Mouse (Mus musculus) liver, adult 2 months (tissue): ENCODE measurements around the gene Kcna3. TPM values are rescaled to one million over a fixed set of nuclear protein-coding genes. Genes with fewer than 3 reads are reported as not detected.

Experiments used
- DNase-seq: peaks from one replicate; pipeline ENCODE4 v3.0.0-alpha.2; 2011; ENCODE audit warnings: low read depth, low spot score; ENCODE audit errors: extremely low read depth
- H3K27ac ChIP-seq: fragments of 200-500 bp; replicated peaks from 2 replicates; pipeline ENCODE4 v1.5.1; 2012; ENCODE audit warnings: low read depth, mild to moderate bottlenecking, control low read depth, inconsistent platforms, low read length; ENCODE audit not compliant: insufficient read depth
- H3K27me3 ChIP-seq: fragments of 200-500 bp; 2 replicates; pipeline ENCODE4 v1.6.1; 2012; ENCODE audit warnings: mild to moderate bottlenecking, moderate library complexity, low read length, inconsistent platforms; ENCODE audit not compliant: control insufficient read depth, insufficient read depth
- H3K36me3 ChIP-seq: fragments of 200-500 bp; 2 replicates; pipeline ENCODE4 v1.6.1; 2012; ENCODE audit warnings: low read length, inconsistent platforms; ENCODE audit not compliant: control insufficient read depth, insufficient read depth
- H3K4me1 ChIP-seq: fragments of 200-500 bp; 2 replicates; pipeline ENCODE4 v1.6.1; 2011; ENCODE audit warnings: low read length; ENCODE audit not compliant: control insufficient read depth, insufficient read depth
- H3K4me3 ChIP-seq: fragments of 200-500 bp; 2 replicates; pipeline ENCODE4 v1.5.1; 2011; ENCODE audit warnings: low read depth, mild to moderate bottlenecking, control low read depth, low read length, moderate library complexity; ENCODE audit not compliant: insufficient read depth
- H3K79me2 ChIP-seq: fragments of 200-500 bp; 2 replicates; pipeline ENCODE4 v1.6.1; 2012; ENCODE audit warnings: inconsistent platforms, mild to moderate bottlenecking, low read length, moderate library complexity; ENCODE audit not compliant: control insufficient read depth, insufficient read depth
- H3K9ac ChIP-seq: fragments of 200-500 bp; 2 replicates; pipeline ENCODE4 v1.6.1; 2012; ENCODE audit warnings: low read depth, mild to moderate bottlenecking, control low read depth, inconsistent platforms, low read length
- CTCF ChIP-seq: fragments of 200-500 bp; IDR thresholded peaks from 2 replicates; pipeline ENCODE4 v1.5.1; 2011; ENCODE audit warnings: low read depth, low read length, control low read depth
- POLR2A ChIP-seq: fragments of 200-500 bp; IDR thresholded peaks from 2 replicates; pipeline ENCODE4 v1.6.1; 2011; ENCODE audit warnings: low read length, control low read depth; ENCODE audit not compliant: insufficient read depth; ENCODE audit errors: extremely low read depth
- WGBS: fragments of 180-500 bp; shearing (Covaris S2); methylation state at CpG from one replicate; pipeline ENCODE4 v1.1.7; 2018; 5-methylcytosine and 5-hydroxymethylcytosine counted together
- polyA plus RNA-seq: library from polyadenylated mRNA; depleted of rRNA; stranded (reverse); fragments of >200 nt; gene quantifications from 2 replicates; pipeline ENCODE4 v1.2.3, GENCODE M21; 2012
- total RNA-seq: library from RNA; depleted of rRNA; stranded (reverse); fragments of >200 nt; gene quantifications from 2 replicates; pipeline ENCODE4 v1.2.3, GENCODE M21; 2014

Gene Kcna3
- total and polyA plus RNA-seq, 2 experiments = 0.09 to 0.33 TPM

DNA sequence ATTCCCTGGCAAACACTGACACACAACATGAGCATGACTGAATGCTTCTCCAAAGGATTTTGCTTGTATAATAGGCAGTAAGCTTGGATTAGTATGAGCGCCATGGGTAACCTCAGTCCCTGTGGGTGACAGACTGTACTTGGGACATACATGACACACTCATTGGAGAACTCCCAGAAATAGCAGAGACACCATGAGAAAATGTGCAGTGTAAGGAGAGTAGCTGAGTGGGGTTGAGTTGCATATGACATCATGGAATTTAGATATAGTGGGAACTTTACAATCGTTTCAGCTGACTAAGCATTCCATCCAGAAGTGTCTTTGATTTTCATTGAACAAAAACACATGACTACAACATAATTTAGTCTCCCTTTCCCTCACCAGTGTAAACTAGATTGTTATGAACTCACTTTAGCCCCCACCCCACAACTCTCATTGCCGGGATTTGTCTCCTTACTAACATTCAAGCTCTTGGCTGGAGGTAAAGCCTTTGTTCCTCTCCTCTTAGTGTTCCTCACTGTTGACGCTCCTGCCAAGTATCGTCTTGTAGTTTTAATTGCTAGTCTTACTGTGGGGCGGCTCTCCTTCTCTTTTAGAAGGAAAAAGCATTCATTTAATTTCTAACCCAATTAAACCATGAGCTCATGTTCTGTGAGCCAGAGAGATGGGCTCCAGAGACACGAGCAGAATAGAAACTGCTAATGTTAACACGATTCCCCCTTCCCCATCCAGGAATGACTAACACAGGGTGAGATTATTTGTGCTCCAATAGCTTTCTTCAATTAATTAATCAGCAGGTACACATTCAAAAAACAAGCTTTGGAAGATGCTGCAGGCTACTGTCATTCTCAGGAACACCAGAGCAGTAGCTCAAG, 33.5 kb upstream of the Kcna3 start:
- Histone ChIP-seq H3K4me3 (no peak overlapping the region), H3K36me3 (no peaks in the 10 kb centered on the region), H3K79me2 (no peaks in the 10 kb centered on the region), H3K4me1 (no peaks in the 10 kb centered on the region), H3K27ac (no peak overlapping the region), H3K9ac (no peak overlapping the region), H3K27me3 (no peaks in the 10 kb centered on the region)
- TF ChIP-seq POLR2A = no peak
- TF ChIP-seq CTCF = no peak
- DNase-seq = no peak
- WGBS = 82% methylated on average over 8 of the region's 8 CpGs

DNA sequence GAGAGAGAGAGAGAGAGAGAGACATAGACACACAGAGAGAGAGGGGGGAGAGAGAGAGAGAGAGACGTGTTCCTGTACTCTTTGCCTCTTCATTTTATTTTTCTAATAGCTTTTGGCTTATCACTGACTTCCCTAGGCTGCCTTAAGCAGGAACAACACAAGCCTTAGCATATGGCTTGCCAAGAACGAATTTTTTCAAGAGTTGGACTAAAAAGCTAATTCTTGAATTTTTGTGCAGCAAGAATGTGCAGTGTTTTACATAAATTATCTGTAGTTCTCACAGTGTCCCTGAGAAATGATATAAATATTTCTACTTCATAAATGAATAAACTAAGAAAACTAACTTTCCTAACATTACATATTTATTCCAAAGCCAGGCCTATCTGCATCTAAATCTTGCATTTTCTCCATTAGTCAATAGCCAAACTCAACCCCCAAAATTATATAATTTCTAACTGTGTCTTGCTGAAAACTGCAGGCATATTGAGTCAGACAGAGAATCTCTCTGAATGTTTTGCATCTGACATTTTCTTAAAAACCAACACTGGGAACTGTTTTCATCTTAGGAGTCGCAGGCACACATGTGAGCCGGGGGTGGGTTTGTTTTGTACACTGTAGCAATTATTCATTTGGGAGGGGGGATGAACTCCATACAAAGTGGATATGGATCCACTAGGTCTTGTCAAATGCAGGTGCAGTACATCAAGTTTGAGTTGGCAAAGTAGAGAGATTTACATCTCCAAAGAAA, 26.5 kb upstream of the Kcna3 start:
- Histone ChIP-seq H3K4me1 (no peaks in the 10 kb centered on the region), H3K27me3 (no peaks in the 10 kb centered on the region), H3K27ac (no peak overlapping the region), H3K4me3 (no peak overlapping the region), H3K79me2 (no peaks in the 10 kb centered on the region), H3K36me3 (no peaks in the 10 kb centered on the region), H3K9ac (no peak overlapping the region)
- TF ChIP-seq CTCF (no peak), POLR2A (no peak)
- 67% methylated on average over 4 of the region's 4 CpGs for WGBS
- DNase-seq = no peak

DNA sequence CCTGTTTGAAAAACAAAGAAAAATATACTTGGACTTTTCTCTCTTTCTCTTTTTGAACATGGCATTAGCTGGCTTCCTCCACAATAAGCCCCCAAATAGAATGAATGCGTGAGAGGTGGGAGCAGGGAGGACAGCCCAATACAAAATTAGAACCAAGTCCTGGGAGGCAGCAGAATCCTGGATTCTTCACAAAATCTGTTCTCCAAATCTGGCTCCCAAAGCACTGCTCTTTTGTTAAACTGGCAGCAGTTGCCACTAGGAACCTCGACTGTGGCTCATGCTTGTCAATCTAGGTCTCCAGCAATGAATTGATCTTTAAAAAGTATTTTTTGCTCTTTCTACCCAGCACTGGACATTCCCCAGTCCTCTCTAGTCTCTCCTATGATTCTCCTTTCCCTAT, 17.7 kb upstream of the Kcna3 start:
- 61% methylated on average over 2 of the region's 2 CpGs for WGBS
- no peak for TF ChIP-seq POLR2A
- no peak for TF ChIP-seq CTCF
- Histone ChIP-seq H3K4me3 (no peak overlapping the region), H3K27me3 (no peaks in the 10 kb centered on the region), H3K9ac (no peak overlapping the region), H3K4me1 (no peaks in the 10 kb centered on the region), H3K79me2 (no peaks in the 10 kb centered on the region), H3K36me3 (no peaks in the 10 kb centered on the region), H3K27ac (no peak overlapping the region)
- DNase-seq = no peak

DNA sequence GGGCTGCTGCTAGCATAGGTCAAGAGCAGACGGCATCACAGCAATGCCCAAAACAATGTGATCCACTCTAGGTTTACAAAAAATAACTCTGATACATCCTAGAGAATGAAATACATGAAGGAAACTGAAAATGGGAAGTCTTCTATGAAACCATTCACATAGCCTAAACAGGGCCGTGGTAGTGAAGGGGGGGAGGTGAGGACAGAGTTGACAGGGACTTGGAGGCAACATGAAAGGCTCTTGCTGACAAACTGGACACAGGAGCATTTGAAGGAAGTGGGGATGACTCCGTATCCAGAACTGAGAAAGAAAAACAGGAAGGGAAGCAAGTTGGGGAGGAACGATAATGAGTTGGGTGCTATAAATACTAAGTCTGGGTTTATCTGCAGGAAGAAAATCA, 4.4 kb upstream of the Kcna3 start:
- H3K27ac ChIP-seq = no peak overlapping the region
- H3K4me3 ChIP-seq = no peak overlapping the region
- 67% methylated on average over 4 of the region's 4 CpGs for WGBS
- no peak overlapping the region for H3K9ac ChIP-seq
- H3K27me3 ChIP-seq = peaks cover 12% of the 10 kb centered on the region
- TF ChIP-seq CTCF = no peak
- TF ChIP-seq POLR2A = no peak
- no peaks in the 10 kb centered on the region for H3K4me1 ChIP-seq
- DNase-seq = no peak
- no peaks in the 10 kb centered on the region for H3K79me2 ChIP-seq
- H3K36me3 ChIP-seq = no peaks in the 10 kb centered on the region

DNA sequence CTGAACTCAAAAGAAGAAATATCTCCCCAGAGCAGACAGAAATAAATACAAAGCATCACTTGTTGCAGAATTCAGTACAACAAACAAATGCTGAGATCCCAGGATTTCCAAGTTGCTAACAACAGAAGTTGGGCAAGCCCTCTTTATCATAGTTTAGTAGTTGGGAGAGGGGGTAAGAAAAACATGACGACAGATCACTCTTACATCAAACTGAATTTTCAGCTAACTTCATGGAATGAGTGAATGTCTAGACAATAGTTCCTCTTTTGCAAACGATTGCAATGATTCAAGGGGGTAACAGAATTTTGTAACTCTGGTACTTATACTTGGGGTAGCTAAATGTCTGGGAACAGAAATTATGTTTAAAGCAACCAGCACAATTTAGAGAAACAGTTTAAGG, 1.2 kb upstream of the Kcna3 start:
- WGBS = 54% methylated on average over 2 of the region's 2 CpGs

More for the DNA sequence above, 1.2 kb upstream of the Kcna3 start:
- DNase-seq = no peak
- TF ChIP-seq POLR2A = no peak
- no peak for TF ChIP-seq CTCF
- H3K79me2 ChIP-seq = no peaks in the 10 kb centered on the region
- H3K4me1 ChIP-seq = no peaks in the 10 kb centered on the region
- no peak overlapping the region for H3K9ac ChIP-seq
- no peaks in the 10 kb centered on the region for H3K36me3 ChIP-seq
- no peak overlapping the region for H3K4me3 ChIP-seq
- no peak overlapping the region for H3K27ac ChIP-seq
- H3K27me3 ChIP-seq = peaks cover 15% of the 10 kb centered on the region
